Mouse (Mus musculus) kidney, postnatal 14 days (tissue): ENCODE measurements around the gene Usp15.

Experiments used
- DNase-seq: peaks from one replicate; pipeline ENCODE4 v3.0.0; 2022; ENCODE audit warnings: mixed read lengths

Gene Usp15

GRCm38 (mm10) chr10:123100584-123100983 lies 96.2 kb downstream of the Usp15 start:
- peak; percentile 13 for DNase-seq

GRCm38 (mm10) chr10:123094504-123094903 lies 102.3 kb downstream of the Usp15 start:
- DNase-seq = peak; percentile 19

DNA sequence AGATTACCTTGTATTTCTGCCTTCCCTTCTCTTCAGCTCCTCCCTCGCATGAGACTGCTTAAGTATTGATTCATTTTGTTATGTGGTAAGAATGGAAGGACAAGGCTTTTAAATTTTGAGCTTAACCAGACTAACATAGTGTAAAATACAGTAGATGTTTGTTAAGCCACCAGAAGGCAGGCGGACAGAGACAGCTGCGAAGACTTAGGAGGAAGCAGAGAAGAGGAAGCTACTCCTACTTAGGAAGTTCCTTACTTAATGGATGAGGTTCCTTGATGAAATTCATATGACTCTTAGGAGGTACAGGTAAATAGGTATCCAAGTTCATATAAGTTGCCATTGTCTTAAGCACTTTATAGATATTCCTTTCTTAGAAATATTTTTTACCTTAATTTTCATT lies 104.2 kb downstream of the Usp15 start:
- DNase-seq = no peak

GRCm38 (mm10) chr10:123091737-123092136 lies 105.1 kb downstream of the Usp15 start:
- DNase-seq = peak; percentile 55

GRCm38 (mm10) chr10:123089425-123089930 lies 107.3 kb downstream of the Usp15 start:
- DNase-seq = no peak

DNA sequence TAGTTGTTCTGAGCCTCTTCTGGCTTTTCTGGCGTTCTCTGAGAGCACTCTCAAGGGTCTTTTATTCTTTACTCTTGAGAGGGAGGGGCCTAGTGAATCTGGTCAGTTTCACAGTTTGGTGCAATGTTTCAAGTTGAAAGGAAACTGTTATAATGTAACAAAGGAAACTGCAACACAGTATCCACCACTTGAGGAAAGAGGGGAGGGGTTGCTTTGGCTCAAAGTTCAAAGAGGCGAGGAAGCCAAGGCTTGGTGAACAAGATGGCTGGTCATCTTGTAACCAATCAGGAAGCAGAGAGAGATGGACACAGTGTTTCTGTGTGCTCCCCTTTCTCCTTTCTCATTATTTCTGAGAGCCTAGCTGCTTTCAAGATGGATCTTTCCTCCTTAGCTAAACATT lies 109.9 kb downstream of the Usp15 start:
- no peak for DNase-seq

- DNase-seq = no peak
Measured at GRCm38 (mm10) chr10:123084900-123085641, 111.7 kb downstream of the Usp15 start.

DNA sequence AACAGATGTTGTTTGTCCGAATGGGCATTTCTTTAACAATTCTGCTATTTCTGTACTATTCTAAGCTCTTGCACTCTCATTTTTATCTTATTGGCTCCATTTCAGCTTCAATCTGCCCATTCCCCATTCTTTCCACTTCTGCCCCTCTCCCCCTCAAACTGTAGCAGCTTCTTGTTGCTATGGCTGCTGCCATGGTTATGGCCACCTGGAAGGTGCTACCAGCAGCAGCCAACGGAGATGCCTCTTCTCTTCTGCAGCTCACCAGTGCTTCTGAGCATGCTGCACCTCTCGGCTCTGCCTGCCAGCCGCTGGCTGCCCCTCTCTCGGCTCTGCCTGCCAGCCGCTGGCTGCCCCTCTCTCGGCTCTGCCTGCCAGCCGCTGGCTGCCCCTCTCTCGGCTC lies 112.5 kb downstream of the Usp15 start:
- no peak for DNase-seq

DNA sequence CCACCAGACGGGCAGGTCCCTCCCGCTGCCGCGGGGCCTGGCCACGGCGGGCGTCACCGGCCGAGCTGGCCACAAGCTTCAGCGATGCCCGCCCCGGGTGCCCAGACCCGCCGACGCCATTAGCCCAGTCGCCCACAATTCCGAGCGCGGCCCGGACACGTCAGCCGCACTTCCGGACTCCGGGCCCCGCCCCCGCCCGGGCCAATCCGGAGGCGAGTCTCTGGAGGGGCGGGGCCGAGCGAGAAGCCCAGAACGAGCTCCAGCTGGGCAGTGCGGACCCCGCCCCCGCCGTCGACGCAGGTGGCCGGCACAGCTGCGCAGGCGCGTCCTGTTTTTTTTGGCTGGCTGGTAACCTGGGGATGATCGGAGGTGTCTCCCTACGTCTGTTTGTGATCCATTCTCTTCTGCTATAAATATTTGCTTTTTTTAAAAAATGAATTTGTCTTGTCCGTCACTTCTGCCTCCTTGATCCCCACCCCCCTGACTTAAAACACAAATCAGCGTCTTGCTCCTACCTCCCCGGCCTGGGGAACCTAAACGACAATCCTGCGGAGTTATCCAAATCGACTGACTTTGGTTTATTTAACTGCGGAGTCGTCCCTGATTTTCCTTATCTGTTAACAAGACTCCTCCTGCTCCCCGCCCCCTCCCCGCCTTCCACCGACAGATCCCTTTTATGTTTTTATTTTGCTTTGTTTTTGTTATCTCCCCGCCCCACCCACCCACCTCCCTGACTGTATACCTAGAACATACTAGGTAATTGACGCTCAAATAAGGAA lies 120.4 kb downstream of the Usp15 start, which contains the start of gene Mon2:
Mon2 (minus strand) TSS at position 261 of the 779 bp plus-strand sequence.
- peak; percentile 99 for DNase-seq

DNA sequence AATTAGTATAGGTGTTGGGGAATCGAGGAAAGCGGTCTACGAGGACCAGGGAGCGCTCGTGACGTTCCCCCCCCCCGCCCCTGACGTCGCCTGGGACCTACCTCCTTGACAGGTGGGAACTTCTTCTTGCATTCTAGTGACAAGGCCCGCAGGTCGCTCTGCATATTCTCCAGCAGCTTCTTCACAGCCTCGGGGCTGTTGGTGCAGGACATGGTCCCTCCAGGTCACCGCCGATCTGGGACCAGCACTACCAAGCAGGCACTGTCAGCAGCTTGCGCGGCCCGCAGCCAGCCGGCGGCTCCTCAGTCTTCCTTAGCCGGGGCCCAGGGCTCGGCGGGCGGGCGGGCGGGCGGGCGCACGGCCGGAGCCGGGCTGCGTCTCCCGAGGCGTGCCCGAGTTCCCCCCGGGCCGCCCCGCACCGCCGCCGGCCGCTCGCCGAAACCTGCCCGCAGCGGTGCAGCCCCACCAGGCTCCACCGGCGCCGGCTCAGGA lies 121.0 kb downstream of the Usp15 start:
- no peak for DNase-seq

DNA sequence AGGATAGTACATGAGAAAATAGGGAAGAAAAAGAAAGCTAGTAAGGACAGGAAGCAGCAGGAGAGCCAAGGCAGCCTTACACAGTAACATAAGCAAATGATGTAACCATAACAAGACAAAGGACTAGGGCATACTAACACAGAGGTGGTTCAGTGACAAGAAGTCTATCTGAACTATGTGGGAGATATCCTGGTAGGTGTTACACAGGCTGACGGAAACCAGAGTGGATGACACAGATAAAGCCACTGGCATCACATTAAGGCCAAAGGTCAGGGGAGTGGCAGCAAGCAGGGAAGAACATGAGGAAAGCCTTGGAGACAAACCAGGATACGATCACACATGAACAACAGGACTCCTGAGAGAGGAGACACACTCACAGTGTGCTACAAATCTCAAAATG lies 124.8 kb downstream of the Usp15 start:
- DNase-seq = no peak

- no peak for DNase-seq
Measured at GRCm38 (mm10) chr10:123063021-123063420, 133.8 kb downstream of the Usp15 start.

GRCm38 (mm10) chr10:123060831-123061230 lies 136.0 kb downstream of the Usp15 start:
- no peak for DNase-seq

GRCm38 (mm10) chr10:123057082-123057481 lies 139.7 kb downstream of the Usp15 start:
- no peak for DNase-seq

DNA sequence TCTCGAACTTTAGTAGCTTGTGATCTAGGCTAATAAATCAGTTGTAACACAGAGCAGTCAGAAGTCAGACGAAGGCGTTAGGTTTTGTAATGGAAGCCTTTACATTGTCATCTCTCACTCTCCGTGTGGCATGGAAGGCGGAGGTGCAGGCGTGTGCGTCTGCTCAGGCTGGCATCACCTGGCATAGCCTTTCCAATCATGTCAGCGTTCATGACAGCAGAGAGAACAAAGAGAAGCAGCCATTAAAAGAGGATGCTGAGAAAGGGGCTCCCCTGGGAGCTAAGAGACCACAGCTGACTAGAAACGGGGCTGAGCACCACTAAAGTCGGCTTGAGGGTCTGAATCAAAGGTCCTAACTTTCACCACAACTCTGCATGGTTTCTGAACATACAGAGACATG lies 140.3 kb downstream of the Usp15 start:
- no peak for DNase-seq

DNA sequence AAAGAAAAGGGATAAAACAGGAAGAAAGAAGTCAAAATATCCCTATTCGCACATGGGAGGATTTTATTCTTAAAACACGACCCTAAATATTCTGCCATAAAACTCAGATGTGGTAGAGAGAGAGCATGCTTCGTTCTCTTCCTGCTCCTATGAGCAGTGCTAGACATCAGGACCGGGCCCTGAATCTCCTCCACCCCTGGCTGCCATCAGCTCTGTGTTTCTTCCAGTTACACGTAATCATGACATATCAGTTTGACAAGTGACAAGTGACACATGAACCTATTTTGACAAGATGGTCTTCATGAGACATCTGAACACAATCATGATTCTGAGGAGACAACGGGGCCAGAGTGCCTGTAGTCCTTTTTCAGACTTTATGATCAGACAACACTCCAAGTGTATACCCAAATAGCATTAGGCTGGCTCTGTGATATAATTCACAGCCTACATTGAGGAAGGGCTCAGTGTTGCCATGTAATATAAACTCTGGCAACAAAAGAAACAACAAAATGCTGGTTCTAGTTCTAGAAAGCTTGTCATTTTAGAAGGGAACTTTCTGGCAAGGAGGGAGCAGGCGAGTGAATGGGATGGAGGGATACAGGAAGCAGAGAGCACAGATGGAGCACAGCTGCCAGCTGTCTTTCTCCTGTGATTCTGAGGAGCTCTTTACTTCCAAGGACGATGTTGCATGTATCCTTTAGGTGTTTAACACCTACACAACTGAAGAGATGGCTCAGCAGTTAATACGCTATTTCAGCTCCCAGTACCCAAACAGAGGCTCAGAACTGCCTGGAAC lies 141.4 kb downstream of the Usp15 start:
- no peak for DNase-seq
